Mouse (Mus musculus): ENCODE results near the gene Nppb.
A peak's percentile ranks its signal among the peaks of the same experiment; 100 is the strongest.

Gene Nppb

DNA sequence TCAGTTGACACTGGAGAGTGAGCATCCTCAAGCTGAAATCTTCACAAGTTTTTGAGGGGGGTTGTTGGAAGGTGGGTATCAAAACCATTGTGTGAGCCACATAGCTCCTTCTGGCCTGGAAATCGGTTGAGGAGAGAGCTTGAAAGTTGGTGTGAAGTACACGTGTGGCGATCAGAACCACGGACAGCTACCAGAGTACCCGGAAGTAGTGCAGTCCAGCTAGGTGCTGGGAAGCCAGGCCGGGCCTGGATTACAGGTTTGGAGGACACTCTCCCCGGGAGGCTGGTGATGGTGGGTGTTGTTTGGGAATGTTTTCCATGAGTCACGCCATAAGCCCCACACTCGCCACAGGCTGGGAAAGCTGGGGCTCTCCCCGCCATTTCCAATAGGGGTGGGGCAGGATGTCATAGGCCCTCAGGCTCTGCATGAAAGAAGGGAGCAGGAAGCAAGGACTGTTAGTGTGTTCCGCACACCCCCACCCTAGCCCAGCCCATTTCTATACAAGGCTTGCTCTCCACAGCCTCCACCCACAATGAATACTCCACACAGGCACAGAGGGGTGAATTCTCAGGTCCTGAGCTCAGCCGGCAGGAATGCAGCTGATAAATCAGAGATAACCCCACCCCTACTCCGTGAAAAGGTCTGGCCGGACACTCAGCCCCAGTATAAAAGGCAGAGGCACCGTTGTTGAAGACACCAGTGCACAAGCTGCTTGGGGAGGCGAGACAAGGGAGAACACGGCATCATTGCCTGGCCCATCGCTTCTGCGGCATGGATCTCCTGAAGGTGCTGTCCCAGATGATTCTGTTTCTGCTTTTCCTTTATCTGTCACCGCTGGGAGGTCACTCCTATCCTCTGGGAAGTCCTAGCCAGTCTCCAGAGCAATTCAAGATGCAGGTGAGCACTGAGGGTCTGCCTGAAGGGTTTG lies at the start of gene Nppb:
Gene Nppb (plus strand): TSS at position 584 of the 928 bp plus-strand sequence.
- DNase-seq (ENCODE audit: low spot score in 2 of 2), result no peak

DNA sequence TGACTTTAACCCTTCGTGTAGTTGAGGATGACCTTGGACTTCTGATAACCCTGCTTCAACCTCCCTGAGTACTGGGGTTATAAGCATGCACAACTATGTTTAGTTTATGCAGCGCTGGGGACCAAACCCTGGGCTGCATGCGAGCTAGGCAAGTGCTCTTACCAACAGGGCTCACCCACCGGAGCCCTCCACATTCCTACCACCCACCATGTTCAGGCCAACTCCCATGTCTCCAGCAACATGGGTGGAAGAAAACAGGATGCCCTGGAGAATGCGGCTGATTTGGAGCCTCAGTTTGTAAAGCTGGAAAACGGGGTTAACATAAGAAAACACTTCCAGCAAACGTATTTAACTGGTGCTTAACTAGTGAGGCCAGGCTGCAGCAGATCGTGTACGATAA lies 49.7 kb upstream of the Nppb start:
- DNase-seq (ENCODE audit: low spot score in 2 of 2), result no peak

DNA sequence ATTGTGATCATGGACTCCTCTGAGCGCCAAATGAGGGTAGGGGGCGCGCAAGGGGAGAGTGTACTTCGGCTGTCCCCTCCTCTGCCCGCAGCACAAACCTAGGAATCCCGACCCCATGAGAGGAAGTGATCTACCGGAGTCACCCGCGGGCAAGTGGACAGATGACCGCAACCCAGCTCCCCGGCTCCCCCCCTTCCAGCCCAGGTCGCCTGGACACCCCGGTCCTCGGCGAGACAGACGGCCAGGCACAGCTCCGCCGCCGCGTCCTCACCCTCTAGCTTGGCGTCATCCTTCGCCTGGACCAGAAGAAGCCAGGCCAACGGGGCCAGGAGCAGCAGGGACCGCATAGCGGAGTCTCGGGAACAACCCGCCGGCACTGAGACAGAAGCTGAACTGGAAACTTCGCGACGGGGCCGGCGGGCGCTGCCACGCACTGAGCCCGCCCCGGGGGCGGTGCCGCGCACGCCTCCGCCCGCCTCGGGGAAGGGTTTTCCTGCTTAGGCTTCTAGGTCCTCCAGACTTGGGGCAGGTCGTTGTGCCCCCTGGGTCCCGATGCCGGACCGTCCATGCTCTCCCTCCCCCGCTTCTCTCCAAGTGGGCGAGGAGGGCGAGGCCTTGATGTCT lies 49.1 kb upstream of the Nppb start, which contains the start of gene Plod1:
Gene Plod1 (minus strand): TSS at position 437 of the 624 bp plus-strand sequence.
- DNase-seq (ENCODE audit: low spot score in 2 of 2), result peak; percentile 68 to 83

DNA sequence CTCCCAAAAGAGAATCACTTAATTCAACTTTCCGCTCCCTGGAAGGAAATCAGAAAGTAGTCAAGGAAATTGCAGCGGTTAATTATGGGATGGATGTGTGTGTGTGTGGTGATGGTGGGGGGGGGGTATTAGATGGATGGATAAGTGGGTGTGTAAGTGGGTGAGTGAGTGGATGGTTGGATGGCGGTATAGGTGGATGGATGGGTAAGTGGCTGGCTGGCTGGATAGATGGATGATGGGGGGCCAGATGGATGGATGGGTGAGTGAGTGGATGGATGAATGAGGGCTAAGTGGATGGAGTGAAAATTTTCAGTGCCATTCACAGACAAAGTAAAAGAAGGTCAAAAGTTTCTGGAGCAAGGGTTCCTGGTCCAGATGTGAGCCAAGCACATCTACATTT lies 48.6 kb upstream of the Nppb start:
- no peak for DNase-seq (ENCODE audit: low spot score in 2 of 2)

DNA sequence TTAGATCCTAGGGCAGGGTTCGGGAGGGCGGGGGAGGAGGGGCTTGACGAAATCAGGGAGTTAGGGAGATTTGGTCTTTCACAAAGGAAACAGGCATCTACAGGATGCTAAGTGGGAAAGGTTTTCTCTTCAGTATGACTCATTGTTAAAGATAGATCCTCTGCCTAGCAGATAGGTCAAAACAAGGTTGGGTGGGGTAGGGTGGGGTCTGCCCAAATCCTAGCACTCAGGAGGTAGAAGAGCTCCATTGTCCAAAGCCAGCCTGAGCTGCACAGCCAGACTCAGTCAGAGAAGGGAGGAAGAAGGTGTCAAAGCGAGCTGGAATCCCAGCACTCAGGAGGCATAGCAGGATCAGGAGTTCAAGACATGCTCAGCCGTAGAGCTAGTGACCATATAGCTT lies 48.1 kb upstream of the Nppb start:
- no peak for DNase-seq (ENCODE audit: low spot score in 2 of 2)

DNA sequence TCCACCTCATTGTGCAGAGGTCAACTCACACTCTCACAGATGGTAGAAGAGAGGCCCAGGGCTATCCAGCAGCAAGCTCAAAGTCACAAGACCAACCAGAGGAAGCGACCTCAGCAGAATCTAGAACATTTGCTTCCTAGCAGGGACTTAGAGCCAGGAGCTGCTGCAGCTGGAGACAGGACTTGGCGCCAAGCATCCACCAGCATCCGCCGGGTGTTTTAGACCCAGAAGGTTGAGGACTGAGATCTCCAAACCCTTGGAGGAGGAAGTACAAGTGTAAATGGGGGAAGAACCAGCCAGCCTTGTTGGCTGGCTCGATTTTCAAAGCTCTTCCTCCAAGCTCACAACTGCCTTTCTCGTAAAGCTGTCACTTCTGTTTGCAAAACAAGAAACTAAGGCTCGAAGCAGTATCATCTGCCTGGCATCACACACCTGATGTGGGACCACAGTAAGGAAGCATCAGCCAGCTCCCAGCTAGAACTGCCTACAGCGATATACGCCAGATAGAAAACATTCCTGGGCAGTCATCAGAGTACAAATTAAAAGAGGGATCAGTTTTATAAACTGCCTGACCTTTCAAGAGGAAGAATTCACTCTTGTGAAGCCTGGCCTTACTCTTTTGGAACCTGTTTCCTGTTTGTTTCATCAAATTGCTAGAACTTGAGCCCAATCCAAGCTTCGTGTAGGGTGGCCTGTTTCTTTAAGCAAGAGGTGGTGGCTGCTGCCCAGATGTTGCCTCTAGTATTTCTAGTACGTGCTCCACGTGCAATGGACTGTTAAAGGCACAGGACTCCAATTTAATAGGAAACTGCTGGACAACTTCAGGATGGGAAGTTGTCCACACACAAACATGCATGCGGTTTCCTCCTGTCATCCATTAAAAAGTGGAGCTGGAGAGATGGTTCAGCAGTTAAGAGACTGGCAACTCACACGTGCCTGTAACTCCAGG lies 47.2 kb upstream of the Nppb start:
- DNase-seq (ENCODE audit: low spot score in 2 of 2), result no peak

DNA sequence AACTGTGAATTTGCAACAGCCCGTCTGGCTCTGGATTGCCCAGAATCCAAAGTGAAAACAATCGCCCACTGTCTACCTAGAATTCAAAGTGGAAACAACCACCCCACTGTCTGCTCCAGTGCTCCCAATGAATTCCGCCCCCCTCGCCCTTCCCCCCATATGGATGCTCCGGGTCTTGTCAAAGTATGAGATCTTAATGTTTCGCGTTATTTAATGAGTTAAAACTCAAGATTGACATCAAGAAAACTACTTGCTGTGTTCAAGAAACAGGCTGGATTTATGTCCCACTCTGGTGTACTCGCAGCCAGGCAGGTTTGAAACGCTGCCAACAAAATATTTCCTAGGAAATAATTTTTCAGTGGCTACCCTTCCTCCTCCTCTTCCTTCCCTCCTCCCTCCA lies 45.5 kb upstream of the Nppb start:
- DNase-seq (ENCODE audit: low spot score in 2 of 2), result no peak

DNA sequence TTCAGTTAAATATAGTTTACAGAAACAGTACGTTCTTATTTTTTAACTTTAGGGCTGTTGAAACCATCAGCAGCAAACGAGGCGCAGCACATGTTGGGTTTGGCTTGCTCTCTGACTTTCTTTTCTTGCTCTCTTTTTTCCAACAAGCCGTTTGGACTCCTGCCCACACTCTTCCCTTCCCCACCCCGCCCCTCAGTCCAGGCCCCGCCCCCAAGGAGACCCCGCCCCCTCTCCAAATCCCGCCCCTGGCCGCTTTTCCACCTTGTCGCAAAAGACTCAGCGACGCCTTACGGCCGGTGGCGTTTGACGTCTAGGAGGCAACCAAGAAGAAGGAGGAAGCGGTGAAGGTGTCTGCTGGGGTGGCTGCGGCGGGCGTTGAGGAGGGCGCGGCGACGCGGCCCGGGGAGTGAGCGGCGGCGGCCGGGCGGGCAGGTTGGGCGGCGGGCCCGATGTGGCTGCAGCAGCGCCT lies 45.0 kb upstream of the Nppb start, which contains the start of gene 2510039O18Rik:
Gene 2510039O18Rik (plus strand): TSS at position 320 of the 469 bp plus-strand sequence.
- peak; percentile 85 to 94 for DNase-seq (ENCODE audit: low spot score in 2 of 2)

DNA sequence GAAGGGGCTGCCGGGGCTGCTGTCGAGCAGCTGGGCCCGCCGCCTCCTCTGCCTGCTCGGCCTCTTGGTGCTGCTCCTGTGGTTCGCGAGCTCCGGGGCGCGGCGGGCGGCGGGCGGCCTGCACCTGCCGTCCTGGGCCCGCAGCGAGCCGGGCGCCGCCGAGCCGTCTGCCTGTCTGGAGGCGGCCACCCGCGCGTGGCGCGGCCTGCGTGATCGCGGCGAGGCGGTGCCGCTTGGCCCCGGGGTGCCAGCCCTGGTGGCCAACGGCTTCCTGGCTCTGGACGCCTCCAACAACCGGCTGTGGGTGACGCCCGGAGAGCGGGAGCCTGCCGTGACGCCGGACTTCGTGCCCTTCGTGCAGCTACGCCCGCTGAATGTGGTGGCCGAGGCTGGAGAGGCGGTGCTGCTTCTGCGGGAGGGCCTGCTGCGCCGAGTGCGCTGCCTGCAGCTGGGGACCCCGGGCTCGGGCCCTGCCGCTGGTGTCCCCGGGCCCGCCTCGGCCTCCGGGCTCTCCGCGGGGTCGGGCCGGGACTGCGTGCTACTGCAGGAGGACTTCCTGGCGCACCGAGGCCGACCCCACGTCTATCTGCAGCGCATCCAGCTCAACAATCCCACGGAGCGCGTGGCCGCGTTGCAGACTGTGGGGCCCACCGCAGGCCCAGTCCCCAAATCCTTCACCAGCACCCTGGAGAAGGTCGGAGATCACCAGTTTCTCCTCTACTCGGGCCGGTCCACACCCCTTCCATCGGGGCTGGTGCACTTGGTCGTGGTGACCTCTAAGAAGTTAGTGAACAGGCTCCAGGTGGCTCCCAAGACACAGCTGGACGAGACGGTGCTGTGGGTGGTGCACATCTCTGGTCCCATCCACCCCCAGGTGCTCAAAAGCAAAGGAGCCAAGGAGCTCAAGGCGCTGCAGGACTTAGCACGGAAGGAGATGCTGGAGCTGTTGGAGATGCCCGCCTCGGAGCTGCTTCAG lies 44.3 kb upstream of the Nppb start:
- peak; percentile 57 to 82 for DNase-seq (ENCODE audit: low spot score in 2 of 2)

DNA sequence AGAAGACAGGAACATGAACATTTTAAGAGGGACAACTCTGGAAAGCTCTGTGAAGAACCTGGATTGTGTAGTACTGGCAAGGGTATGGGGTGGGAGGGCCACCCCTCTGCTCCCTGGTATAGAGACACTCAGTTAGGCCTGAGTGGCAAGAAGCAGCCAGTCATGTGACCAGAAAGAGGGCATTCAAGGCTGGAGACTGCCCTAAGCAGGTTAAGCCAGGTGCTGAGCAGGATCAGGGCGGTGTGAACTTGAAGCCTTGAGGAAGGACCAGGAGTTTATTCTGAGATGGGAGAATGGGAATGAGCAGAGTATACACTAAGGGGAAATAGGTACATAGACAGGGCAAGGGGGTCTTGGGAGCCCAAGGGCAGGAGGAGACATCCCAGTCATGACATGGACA lies 42.6 kb upstream of the Nppb start:
- no peak for DNase-seq (ENCODE audit: low spot score in 2 of 2)

DNA sequence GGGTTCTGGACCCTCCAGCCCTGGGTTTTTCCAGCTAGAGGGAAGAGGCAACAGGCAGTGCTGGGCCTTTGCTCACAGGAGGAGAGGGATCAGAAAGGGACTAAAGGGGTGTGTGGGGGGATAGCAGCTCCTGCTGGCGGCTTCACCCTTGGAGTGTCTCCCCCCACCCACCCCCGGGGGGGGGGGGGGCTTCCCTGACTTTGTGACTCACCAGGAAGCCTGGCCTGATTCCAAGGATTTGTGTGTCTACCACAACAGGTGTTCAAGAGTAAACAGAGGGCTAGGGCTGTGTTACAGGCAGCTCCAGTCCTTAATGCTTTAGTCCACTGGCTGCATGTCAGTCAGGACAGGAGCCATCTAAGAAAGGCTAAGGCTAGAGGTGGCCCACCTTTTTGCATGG lies 38.1 kb upstream of the Nppb start:
- no peak for DNase-seq (ENCODE audit: low spot score in 2 of 2)

DNA sequence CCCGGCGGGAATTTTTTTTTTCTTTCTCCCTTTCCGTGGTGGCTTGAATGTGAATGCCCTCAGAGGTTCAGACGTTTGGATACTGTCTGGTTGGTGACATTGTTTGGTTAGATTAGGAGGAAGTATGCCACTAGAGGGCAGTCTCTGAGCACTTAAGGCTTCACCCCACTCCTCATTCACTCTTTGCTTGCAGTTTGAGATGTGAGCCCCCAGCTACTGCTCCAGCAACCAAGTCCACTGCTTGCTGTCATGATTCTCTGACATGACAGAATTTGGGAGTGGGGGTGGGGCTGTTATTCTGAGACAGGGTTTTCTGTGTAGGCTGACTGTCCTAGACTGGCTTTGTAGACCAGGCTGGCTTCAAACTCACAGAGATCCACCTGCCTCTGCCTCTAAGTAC lies 32.0 kb upstream of the Nppb start:
- DNase-seq (ENCODE audit: low spot score in 2 of 2), result no peak

DNA sequence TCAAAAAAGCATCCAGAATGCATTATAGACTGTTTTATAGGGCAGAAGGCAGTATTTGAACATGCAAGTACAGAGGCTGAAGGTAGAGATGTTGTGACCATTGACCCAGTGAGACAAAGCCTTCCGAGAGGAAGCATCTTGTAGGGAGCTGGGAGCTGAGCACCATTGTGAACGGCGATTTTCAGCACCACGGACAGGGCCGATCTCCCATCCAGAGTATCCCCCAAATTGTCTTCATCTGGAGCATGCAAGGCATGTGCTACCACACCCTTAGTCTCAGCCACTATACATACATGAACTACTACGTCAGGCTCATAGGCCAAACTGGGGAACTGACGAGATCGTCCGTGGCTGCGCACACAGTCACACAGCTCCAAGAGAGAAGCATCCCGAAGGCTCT lies 28.4 kb upstream of the Nppb start:
- no peak for DNase-seq (ENCODE audit: low spot score in 2 of 2)

DNA sequence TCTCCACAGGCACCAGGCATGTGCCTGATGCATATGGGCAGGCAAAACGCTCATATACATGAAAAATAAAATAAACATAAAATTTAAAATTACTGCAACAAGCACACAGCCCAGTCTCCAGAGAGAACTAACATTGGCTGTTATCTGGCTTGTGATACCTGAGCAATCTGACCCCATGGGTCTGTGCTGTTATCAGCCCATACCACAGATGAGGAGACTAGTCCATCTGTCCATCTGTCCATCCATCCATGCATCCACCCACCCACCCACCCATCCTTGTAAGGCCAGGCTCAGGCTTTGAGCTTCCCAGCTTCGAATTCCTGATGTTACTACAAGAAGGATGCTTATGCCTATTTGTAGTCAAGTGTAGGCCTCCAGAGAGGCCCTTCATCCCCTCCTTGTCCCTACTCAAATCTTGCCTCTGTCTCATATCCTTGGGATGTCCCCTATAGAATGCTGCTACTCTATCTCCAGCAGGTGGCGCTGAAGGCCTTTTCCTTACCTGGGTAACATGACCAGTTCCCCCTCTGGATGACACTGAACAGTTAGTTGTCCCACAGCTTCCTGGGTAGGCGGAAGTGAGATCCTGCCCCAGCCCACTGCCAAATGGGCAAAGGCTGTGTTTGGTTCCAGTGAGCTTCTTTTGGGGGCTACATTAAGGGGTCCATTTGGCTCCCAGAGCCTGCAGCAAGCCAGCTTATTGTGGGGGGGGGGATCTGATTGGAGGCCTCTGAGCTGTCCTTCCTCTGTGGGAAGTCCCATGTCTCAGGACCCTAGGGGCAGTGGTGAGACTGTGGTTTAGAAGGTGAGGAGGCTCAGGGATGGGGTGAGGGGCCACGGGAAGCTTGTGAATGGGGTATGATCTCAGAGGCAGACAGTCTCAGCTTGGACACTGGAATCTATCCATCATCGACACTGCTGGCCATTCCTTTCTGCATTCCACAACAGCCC lies 25.4 kb upstream of the Nppb start:
- DNase-seq (ENCODE audit: low spot score in 2 of 2), result peak; percentile 45 to 80

DNA sequence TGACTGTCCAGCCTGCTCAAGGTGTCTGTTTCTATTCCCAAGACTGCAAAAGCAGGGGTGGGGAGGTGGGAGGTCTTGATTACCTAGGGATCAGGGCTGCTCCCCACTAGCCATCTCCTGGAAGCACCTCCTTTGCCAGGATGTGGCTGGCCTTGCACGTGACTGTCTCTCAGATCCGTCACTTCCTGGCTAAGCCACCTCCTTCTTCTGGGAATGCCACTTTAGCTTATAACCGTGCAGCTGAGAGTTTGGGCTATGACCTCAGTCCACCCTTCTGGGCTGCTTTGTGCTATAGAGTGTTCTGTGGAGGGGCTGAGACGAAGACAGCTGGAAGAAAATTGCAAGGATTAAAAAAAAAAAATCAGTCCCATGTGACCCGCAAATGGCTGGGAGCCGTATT lies 22.8 kb upstream of the Nppb start:
- DNase-seq (ENCODE audit: low spot score in 2 of 2), result no peak

DNA sequence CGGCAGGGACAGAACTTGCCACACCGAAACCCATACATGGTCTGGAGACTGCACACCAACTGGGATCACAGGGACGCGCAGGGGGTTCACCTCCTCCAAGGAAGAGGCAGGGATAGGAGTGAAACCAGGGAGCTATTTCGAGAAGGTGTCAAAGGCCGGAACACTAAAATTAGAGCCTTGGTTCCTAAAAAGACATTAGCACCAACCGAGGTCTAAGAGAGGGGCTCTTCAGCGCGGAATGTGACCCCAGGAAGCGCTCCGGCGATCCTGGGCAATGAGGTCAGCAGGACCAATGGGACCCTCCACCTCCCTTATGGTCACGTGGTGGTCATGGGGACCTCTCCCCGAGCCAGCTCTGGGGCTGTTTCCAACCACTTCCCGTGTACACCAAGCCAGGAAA lies 22.0 kb upstream of the Nppb start:
- DNase-seq (ENCODE audit: low spot score in 2 of 2), result no peak

DNA sequence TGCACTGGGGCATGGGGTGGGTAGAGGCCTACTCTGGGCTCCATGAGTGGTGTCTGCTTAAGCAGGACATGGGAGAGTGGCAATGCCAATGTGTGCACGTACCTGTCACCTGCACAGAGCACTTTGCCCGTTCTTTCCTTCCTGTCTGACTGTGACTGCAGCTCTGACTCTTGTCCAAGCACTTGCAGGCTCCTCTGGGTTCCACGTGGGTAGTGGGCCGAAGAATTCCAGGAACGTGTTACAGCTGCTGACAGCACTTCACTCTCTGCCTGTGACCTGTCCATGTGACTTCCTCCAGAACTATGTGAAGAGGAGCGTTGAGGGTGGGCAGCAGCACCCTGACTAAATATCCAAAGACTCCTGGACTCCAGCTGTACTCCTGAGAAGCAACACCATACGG lies 19.9 kb upstream of the Nppb start:
- DNase-seq (ENCODE audit: low spot score in 2 of 2), result no peak

DNA sequence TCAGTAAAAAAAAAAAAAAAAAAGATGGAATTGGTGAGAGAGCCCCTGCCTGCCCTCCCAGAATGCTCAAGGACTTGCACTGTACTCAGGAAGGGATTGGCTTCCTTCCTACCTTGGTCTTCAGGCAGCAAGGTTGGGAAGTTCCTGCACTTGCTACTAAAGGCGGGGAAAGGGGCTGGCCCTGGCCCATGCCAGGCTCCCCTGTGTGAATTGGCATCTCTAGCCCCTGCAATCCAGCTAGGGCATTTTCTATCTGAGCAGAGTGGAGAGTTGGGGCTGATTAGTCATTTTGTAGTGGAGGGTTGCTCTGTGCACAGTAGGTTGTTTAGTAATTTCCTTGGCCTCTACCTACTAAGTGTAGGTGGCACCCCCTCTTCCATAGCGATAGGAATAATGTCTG lies 16.8 kb upstream of the Nppb start:
- DNase-seq (ENCODE audit: low spot score in 2 of 2), result no peak

DNA sequence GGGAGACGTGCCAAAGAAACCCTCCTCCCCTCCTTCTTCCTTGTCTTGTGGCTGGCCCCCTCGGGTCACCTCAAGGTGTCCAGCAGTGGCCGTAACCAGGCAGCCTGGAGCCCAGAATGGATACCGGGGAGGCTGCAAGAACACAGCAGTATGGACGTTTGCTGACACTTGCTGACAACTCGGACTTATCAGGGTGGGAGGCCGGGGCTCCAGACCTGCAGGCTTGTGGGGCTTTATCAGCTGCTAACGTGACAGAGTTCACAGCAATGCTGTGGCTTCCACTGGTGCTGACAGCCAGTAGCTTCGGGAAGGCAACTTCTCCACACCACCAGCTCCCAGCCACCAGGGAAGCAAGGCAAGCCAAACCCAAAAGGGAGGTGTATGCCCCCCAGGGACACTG lies 16.3 kb upstream of the Nppb start:
- DNase-seq (ENCODE audit: low spot score in 2 of 2), result no peak
